Mouse (Mus musculus): ENCODE data around the gene Tyr. TPM values are rescaled to one million over a fixed set of nuclear protein-coding genes. Genes with fewer than 3 reads are reported as not detected.
"Not testable (repeated sequence)": the region's sequence is repeated elsewhere in the genome, so short reads cannot be mapped to it uniquely, and the experiment has no call there.

Tyr gene
- not detected in 2 replicates for total RNA-seq (2015)
- not detected in 2 replicates for total RNA-seq (2017)

DNA sequence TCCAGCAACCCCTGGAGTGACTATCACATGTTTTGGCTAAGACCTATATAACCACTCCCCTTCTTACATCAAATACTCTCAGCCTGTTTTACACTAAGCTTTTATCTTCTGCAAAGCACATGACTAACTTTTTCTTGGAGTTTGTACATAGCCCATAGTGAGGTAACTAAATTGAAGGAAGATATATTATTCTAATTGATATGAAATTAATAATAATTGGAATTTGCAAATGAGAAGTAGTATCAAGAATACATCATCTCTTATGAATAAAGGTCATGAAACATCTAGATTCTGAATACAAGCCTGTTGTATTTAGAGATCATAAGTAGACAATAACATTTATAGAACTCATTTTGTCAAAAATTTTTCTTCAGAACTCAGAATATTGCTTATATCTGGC lies at the start of gene Tyr:
TSS of gene Tyr (minus strand) at position 101 of the 400 bp plus-strand sequence.
- ATAC-seq (ENCODE audit: poor library complexity, severe bottlenecking) = no peak

DNA sequence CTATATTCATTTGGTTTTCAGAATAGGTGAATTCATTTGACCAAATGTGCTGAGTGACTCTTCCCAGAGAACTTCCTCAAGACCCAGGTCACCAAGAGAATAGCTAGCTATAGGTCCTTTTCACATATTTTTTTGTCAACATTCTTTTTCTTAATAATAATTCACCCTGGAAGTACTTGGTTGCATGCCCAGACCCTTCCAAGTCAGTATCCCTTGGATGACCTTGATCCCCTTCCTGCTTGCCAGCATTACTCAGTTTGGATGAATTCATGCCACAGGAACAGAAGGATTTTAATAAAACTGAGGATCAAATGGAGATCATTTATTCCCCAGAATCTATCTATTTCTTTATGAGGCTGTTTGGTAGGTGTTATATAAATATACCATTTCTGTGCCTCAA lies 45.7 kb upstream of the Tyr start:
- ATAC-seq (ENCODE audit: poor library complexity, severe bottlenecking) = no peak

DNA sequence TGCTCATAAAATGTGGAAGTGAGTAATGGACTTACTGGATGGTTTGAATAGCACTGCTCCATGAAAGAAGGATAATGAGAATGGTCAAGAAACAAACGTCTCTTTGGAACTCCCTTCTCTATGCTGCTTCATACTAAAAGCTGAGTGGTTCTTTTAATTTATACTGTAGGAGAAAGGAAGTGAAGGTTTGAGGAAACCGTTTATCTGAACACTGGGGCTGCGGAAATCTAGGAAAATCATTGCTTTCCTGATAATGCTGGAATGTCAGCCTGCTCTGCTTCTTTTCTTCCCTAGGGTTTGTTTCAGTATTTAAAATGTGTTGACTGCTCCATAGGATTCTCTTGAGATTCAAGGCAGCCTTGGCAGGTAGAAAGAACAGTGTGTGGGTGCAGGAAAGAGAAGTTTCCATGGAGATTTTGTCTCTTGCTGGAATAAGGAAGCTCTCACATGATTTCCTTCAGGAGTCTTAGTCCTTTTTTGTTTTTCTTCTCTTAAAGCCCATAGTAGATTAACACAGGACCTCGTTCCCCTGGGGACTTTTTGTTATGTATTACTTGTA lies 891 bp upstream of the Tyr start:
- ATAC-seq (ENCODE audit: poor library complexity, severe bottlenecking) = no peak

DNA sequence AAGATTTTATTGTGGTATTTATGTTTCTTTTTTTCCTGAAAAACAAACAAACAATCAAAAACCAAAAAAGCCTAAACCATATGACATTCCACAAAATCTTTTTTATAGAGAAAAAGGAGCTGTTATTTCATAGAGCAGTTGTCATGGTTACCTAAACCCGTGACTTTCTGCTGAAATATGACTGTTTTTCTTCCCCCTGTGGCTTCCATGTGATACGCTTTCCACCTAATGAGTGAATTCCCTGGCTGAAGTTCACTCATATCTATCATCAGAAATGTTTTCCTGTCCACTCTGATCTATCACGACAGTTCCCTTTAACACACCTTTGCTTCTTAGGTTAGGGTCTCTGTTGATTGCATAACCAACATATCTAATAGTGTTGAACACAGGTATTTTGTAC lies 5.3 kb downstream of the Tyr start:
- ATAC-seq (ENCODE audit: poor library complexity, severe bottlenecking) = no peak

DNA sequence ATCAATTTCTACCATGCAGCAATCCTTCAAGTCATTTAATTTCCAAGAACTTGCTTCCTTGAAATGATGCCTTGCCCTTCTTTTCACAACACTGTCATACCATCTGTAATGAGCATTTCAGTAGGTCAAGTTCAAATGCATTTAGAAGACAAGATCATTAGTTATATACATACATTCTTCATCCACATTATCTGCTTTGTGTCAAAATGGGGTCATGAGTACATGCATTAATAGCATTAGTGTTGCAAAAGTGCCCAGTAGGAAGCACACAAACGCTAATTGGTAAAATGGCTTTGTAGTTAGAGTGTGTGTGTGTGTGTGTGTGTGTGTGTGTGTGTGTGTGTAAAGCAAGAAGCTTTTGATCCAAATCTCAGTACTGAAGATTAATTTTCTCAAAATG lies 80.0 kb downstream of the Tyr start:
- ATAC-seq (ENCODE audit: poor library complexity, severe bottlenecking) = no peak

DNA sequence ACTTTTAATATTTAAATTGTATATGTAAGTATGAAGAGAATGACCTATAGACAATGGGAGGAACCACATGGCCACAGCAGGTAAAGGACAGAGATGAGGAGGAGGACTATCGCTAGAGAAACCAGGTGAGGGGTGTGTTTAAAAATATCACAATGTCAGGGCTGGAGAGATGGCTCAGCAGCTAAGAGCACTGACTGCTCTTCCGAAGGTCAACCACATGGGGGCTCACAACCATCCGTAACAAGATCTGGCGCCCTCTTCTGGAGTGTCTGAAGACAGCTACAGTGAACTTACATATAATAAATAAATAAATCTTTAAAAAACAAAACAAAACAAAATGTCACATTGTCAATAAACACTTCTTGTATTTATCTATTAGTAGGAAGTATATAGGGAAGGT lies 81.9 kb downstream of the Tyr start:
- ATAC-seq (ENCODE audit: poor library complexity, severe bottlenecking) = not testable (repeated sequence)

DNA sequence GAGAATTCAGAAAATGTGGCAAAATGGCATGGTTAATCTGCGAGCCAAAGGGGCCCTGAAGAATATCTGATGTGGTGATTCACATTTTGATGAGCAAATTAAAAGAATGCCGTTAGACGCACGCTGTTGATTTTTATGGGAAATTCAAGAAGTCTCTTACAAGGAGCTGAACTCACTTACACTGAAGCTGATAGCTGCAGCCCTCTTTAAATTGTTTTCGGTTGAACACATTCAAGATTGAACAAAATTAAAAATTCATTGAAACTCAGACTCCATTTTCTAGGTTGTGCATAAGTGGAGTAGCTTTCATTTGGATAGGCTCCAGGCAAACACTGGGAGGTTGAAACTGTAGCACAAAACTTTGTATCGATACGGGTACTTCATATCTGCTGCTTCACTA lies 96.3 kb downstream of the Tyr start:
- ATAC-seq (ENCODE audit: poor library complexity, severe bottlenecking) = no peak

DNA sequence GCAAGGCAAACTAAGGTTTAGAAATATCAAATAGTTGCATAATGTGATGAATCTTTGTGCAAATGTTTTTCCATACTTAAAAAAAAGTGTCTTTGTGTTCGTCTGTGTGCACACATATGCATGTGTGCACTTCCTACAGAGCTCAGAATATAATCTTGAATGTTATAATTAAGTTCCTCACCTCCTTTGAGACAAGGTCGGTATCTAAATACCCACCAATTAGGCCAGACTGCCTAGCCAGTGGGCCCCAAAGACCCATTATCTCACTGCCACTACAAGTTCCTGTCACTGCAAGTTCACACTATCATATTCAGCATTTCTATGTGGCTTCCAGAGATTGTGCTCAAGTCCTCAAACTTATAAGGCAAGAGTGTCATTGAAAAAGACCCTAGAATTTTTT lies 118.4 kb downstream of the Tyr start:
- no peak for ATAC-seq (ENCODE audit: poor library complexity, severe bottlenecking)

Other genes with a start within 250 kb of the Tyr start
- not detected in 2 replicates for gene Nox4, start 247.4 kb downstream of the Tyr start, total RNA-seq (2015)
- gene Nox4, start 247.4 kb downstream of the Tyr start, total RNA-seq (2017) = not detected in 2 replicates
- not detected in 2 replicates for gene Grm5, start 90.7 kb upstream of the Tyr start, total RNA-seq (2015)
- 0.04 TPM in 1 of 2 replicates, not detected in the other for gene Grm5, start 90.7 kb upstream of the Tyr start, total RNA-seq (2017)